Mouse (Mus musculus) ES-E14 (cell line): ENCODE measurements around the gene Vmn2r21.
"Not testable (repeated sequence)": the region's sequence is repeated elsewhere in the genome, so short reads cannot be mapped to it uniquely, and the experiment has no call there.

Experiments used
- HCFC1 ChIP-seq: IDR thresholded peaks from 2 replicates; pipeline ENCODE4 v1.6.1; 2012; ENCODE audit warnings: low read length, inconsistent platforms, borderline replicate concordance; ENCODE audit not compliant: insufficient read depth
- MAFK ChIP-seq: IDR thresholded peaks from 2 replicates; pipeline ENCODE4 v1.6.1; 2014; ENCODE audit warnings: mild to moderate bottlenecking, low read depth, low read length, inconsistent platforms; ENCODE audit not compliant: insufficient read depth

DNA sequence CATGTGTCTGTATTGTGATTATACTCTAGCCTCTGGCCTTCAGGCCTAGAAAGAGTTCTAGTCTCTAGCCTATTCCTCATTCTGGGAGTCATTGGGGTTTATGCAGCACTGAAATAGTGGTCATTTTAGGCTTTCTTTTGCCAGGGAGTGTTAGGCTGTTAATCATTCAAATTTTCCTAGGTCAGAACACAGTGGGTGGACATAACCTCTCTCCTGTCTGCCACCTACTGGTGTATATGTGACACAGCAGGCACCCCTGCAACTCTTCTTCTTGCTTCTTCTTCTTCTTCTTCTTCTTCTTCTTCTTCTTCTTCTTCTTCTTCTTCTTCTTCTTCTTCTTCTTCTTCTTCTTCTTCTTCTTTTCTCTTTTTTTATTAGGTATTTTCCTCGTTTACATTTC is 6.5 kb upstream of the Vmn2r21 start:
- not testable (repeated sequence) for TF ChIP-seq HCFC1, MAFK
